Mouse (Mus musculus) heart, adult 2 months (tissue): ENCODE data around the gene Cytip. TPM values are rescaled to one million over a fixed set of nuclear protein-coding genes. Genes with fewer than 3 reads are reported as not detected.

Source experiments
- DNase-seq, 2 experiments: peaks; one replicate each; pipeline ENCODE4 v3.0.0; 2021
- H3K27ac ChIP-seq: fragments of 200-600 bp; 2 replicates; pipeline ENCODE4 v1.8.1; 2022
- H3K27me3 ChIP-seq: fragments of 200-500 bp; 2 replicates; pipeline ENCODE4 v1.6.1; 2012; ENCODE audit warnings: mild to moderate bottlenecking, low read length, inconsistent platforms, mixed read lengths; ENCODE audit not compliant: control insufficient read depth, insufficient read depth
- H3K36me3 ChIP-seq: fragments of 200-500 bp; 2 replicates; pipeline ENCODE4 v1.6.1; 2012; ENCODE audit warnings: low read length, inconsistent platforms; ENCODE audit not compliant: control insufficient read depth, insufficient read depth
- H3K4me1 ChIP-seq: fragments of 200-500 bp; 2 replicates; pipeline ENCODE4 v1.6.1; 2011; ENCODE audit warnings: low read length; ENCODE audit not compliant: control insufficient read depth, insufficient read depth
- H3K4me3 ChIP-seq: fragments of 200-600 bp; 2 replicates; pipeline ENCODE4 v1.8.1; 2022
- H3K79me2 ChIP-seq: fragments of 200-500 bp; replicated peaks from 2 replicates; pipeline ENCODE4 v1.6.1; 2012; ENCODE audit warnings: mild to moderate bottlenecking, inconsistent platforms, low read length, moderate library complexity, mixed read lengths; ENCODE audit not compliant: control insufficient read depth, insufficient read depth
- H3K9ac ChIP-seq: fragments of 200-500 bp; 2 replicates; pipeline ENCODE4 v1.6.1; 2012; ENCODE audit warnings: low read depth, mild to moderate bottlenecking, control low read depth, inconsistent platforms, low read length, mixed read lengths
- CTCF ChIP-seq: fragments of 200-600 bp; IDR thresholded peaks from 2 replicates; pipeline ENCODE4 v1.8.1; 2022; ENCODE audit warnings: antibody characterized with exemption, mild to moderate bottlenecking, moderate library complexity
- EP300 ChIP-seq: fragments of 200-500 bp; IDR thresholded peaks from 2 replicates; pipeline ENCODE4 v1.6.1; 2011; ENCODE audit warnings: low read depth, low read length, control low read depth; ENCODE audit not compliant: insufficient read depth
- POLR2A ChIP-seq: fragments of 200-500 bp; IDR thresholded peaks from 2 replicates; pipeline ENCODE4 v1.6.1; 2011; ENCODE audit warnings: mild to moderate bottlenecking, low read depth, low read length, control low read depth; ENCODE audit not compliant: insufficient read depth
- WGBS: fragments of 180-500 bp; shearing (Covaris S2); methylation state at CpG from one replicate; pipeline ENCODE4 v1.1.7; 2018; 5-methylcytosine and 5-hydroxymethylcytosine counted together
- intact Hi-C: fragments of 180-260 bp; cut with DNase I; formaldehyde crosslinking; loops from one replicate; pipeline ENCODE4 v1.15.1; 2025
- polyA plus RNA-seq: library from polyadenylated mRNA; depleted of rRNA; stranded (reverse); fragments of >200 nt; gene quantifications from 2 replicates; pipeline ENCODE4 v1.2.3, GENCODE M21; 2012
- total RNA-seq, 2 experiments: library from RNA; stranded (reverse); gene quantifications; 2 replicates each; pipeline ENCODE4 v1.2.3; 2021

Gene Cytip
- total and polyA plus RNA-seq, 3 experiments: 1.3 to 5.7 (median 2.5) TPM

DNA sequence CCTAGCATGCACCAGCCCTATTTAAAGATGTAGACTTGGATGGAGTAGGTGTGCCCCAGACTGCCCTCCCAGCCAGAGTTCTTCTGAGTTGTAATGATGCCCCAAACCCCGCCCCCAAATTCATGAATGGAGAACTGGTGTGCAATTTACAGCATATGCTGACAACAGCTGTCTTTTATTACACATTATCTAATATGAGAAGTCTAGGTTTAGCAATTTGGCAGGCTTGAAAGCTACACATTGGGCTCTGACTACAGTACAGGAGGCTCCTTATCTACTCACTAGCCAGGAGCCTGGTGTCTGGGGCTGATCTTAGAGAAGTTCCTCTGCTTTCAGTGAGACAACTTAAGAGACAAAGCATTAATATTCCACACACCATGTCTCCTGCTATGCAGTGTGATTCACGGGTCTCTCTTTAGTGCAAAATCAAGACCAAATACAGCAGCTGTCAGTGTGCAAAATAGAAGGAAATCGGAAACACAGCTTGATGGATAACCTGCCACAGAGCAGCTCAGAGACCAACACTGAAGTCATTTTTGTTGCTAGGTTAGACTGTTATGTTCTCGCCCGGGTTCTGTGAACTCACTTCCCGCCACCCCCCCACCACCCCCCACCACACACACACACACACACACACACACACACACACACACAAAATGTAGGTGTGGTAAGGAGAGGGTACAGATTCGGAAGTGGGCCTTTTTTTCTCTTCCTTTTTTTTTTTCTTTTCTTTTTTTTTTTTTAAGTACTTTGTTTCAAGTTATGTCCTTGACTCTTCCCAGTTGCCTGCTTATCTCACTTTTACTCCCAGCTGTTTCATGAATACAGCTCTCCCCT is 39.8 kb downstream of the Cytip start:
- whole genome bisulfite sequencing: 36% methylated on average over 6 of the region's 7 CpGs
- DNase-seq: no peak
- no peaks in the 10 kb centered on the region; the same call in 1 of the 2 replicates for H3K4me1 ChIP-seq
- no peaks in the 10 kb centered on the region for H3K27me3 ChIP-seq
- intact Hi-C loops: no loop called here
- no peaks in the 10 kb centered on the region for H3K36me3 ChIP-seq
- TF ChIP-seq CTCF: no peak
- TF ChIP-seq EP300: no peak
- TF ChIP-seq POLR2A: no peak
- no peak overlapping the region for H3K4me3 ChIP-seq
- no peaks in the 10 kb centered on the region for H3K79me2 ChIP-seq
- no peak overlapping the region for H3K27ac ChIP-seq
- no peak overlapping the region for H3K9ac ChIP-seq

DNA sequence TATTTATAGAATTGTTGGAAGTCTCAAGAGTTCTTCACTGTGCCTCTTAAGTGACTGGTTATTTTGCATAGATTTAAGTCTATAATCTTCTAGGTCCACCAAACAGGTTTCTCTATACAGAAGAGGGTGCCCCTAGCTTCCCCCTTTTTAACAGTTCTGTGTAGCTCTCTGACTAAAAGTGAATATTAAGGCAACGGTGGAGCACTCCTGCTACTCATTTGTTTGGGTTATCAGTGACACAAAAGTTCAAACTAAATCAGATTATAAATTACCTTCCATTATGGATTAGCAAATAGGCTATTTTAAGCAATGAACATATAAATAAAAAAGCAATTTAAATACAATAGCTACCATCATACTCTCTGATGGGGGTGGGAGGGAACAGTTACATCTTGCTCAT is 40.8 kb downstream of the Cytip start:
- Histone ChIP-seq H3K4me1 (no peaks in the 10 kb centered on the region; the same call in 1 of the 2 replicates), H3K36me3 (no peaks in the 10 kb centered on the region), H3K79me2 (no peaks in the 10 kb centered on the region), H3K27ac (no peak overlapping the region), H3K27me3 (no peaks in the 10 kb centered on the region), H3K9ac (no peak overlapping the region), H3K4me3 (no peak overlapping the region)
- WGBS: 83% methylated on average over 1 of the region's 1 CpGs
- intact Hi-C loops: no loop called here
- TF ChIP-seq EP300 (no peak), CTCF (no peak), POLR2A (no peak)
- DNase-seq: no peak

DNA sequence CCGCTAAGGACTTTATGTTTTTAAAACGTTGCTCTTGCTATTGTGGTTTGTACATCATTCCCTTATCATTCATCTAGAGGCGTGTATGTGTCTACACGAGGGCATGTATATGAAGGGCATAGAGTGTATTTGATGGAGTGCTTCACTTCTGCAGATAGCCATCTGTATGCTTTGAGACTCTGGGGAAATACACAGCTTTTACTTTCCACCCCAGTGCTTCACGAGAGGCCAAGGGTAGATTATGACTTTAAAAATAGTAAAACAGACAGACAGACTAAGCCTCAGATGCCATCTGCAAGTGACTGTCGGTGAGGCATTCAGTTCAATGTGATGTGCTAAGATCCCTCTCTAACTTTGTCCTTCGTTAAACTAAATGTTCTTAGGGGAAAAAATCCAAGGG is 41.6 kb downstream of the Cytip start:
- Histone ChIP-seq H3K9ac (no peak overlapping the region), H3K36me3 (no peaks in the 10 kb centered on the region), H3K27ac (no peak overlapping the region), H3K4me3 (no peak overlapping the region), H3K27me3 (no peaks in the 10 kb centered on the region), H3K79me2 (no peaks in the 10 kb centered on the region), H3K4me1 (no peaks in the 10 kb centered on the region; the same call in 1 of the 2 replicates)
- TF ChIP-seq EP300: no peak
- TF ChIP-seq CTCF: no peak
- no peak for TF ChIP-seq POLR2A
- intact Hi-C loops: no loop called here
- WGBS: 69% methylated on average over 7 of the region's 7 CpGs
- no peak for DNase-seq

DNA sequence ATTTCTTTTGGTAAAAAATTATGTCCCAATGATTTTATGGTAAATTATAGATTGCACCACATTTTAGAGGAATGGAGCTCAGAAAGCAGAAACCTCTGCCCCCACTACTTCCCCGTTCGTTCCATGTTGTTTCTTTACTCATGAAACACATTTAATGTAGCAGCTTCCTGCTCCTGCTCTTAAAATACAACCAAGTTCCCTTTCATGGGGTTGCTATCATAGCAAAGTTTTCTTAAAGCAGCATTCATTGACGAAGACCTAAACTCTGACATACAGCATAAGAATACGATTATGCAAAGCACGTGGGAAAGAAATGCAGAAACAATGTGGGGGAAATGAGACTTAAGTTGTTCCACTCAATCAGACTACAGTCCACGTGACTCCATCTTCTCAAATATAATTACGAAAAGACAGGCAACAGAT is 45.3 kb downstream of the Cytip start:
- H3K4me1 ChIP-seq: no peaks in the 10 kb centered on the region
- no peaks in the 10 kb centered on the region for H3K36me3 ChIP-seq
- no peaks in the 10 kb centered on the region for H3K27me3 ChIP-seq
- H3K27ac ChIP-seq: no peak overlapping the region
- no peak overlapping the region for H3K9ac ChIP-seq
- DNase-seq: no peak
- intact Hi-C loops: no loop called here
- H3K79me2 ChIP-seq: no peaks in the 10 kb centered on the region
- 83% methylated on average over 7 of the region's 7 CpGs for WGBS
- H3K4me3 ChIP-seq: no peak overlapping the region
- no peak for TF ChIP-seq POLR2A
- no peak for TF ChIP-seq EP300
- TF ChIP-seq CTCF: no peak

GRCm38 (mm10) chr2:58146572-58146971 is 48.8 kb downstream of the Cytip start:
- H3K4me3 ChIP-seq: no peak overlapping the region
- intact Hi-C loops: no loop called here
- H3K4me1 ChIP-seq: no peaks in the 10 kb centered on the region
- no peak overlapping the region for H3K27ac ChIP-seq
- no peaks in the 10 kb centered on the region for H3K36me3 ChIP-seq
- no peaks in the 10 kb centered on the region for H3K27me3 ChIP-seq
- TF ChIP-seq EP300 (no peak), POLR2A (no peak), CTCF (no peak)
- DNase-seq: no peak
- no peak overlapping the region for H3K9ac ChIP-seq
- H3K79me2 ChIP-seq: no peaks in the 10 kb centered on the region
- WGBS: 65% methylated on average over 5 of the region's 5 CpGs

DNA sequence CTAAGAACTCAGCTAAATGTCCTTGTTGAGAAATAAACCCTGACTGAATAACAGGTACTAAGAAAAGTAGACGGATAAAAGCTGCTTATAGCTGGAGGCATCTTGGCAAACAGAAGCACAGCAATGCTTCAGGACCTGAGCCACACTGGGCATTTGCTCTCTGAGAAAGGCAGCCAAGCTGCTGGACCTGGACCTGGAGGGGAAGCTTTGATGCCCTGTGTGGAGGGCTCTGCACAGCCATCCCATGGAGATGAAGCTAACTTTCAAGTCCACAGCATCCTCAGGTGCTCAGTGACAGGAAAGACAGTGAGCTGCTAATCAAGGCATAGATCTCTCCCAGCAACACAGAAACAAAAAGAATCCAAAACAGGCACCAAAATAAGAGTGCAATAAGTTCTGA is 54.8 kb downstream of the Cytip start:
- WGBS: 78% methylated on average over 1 of the region's 1 CpGs
- no peaks in the 10 kb centered on the region for H3K36me3 ChIP-seq
- no peaks in the 10 kb centered on the region; the same call in 1 of the 2 replicates for H3K4me1 ChIP-seq
- no peak for TF ChIP-seq CTCF
- TF ChIP-seq POLR2A: no peak
- TF ChIP-seq EP300: no peak
- no peak for DNase-seq
- intact Hi-C loops: no loop called here
- no peaks in the 10 kb centered on the region for H3K27me3 ChIP-seq
- no peak overlapping the region for H3K4me3 ChIP-seq
- no peaks in the 10 kb centered on the region for H3K79me2 ChIP-seq
- H3K9ac ChIP-seq: no peak overlapping the region
- H3K27ac ChIP-seq: no peak overlapping the region
